ENCODE assay signal across 9 mouse cellular contexts in the genomic region with DNA sequence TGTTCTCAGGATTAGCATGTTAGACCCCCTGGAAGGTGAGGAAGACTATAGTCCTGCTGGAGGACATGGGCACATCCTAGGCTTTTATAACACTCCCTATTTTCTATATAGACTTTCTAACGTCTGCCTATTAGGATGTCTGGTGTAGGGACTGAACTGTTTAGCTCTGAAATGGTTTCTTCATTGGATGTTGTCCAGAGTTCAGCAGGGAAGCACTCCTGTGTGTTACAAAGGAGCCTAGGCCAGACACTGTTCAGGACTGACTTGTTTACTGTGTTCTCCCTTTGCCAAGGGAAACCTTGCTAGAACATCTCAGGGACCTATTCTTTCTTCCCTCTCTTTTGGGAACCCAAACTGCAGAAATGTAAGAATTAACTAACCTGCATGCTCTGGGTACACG.
A peak's percentile ranks its signal among the peaks of the same experiment; 100 is the strongest.
DNase-seq lines count a peak whose midpoint lies in the region; ATAC-seq and TF ChIP-seq lines count a peak whose summit lies in the region.
"Had no signal": no experiment of that assay in that cellular context is flagged by ENCODE, and none has a peak within 500 bp of the region (broad histone marks: within the 10 kb centered on the region; RNA-seq: fewer than 3 reads in every experiment).

No protein-coding gene starts in this region.

- ATAC-seq in neural tube, embryonic 11.5 days (ENCODE audit: insufficient read depth, low FRiP score, low TSS enrichment): no peak
- ATAC-seq in limb, embryonic 12.5 days (ENCODE audit: insufficient number of reproducible peaks, insufficient read depth, low FRiP score, low TSS enrichment, low read depth): no peak
- ATAC-seq in stomach, postnatal 0 days (ENCODE audit: low FRiP score, low TSS enrichment): no peak
- no peak for ATAC-seq in CD4-positive, CD25-positive, alpha-beta regulatory T cell, adult 4 months
- no peak for ATAC-seq in activated CD4-positive, CD25-positive, alpha-beta regulatory T cell, adult 4 months

- no peak for DNase-seq in heart, embryonic 10.5 days (ENCODE audit: low spot score)
- no peak for DNase-seq in heart, postnatal 10 days
- DNase-seq in neural tube, embryonic 11.5 days (ENCODE audit: low spot score): no peak
- DNase-seq in neural tube, embryonic 10.5 days (ENCODE audit: extremely low spot score, low spot score): no peak
- DNase-seq in stomach, postnatal 0 days (ENCODE audit: low spot score): no peak
- DNase-seq: lung, adult 2 months had no signal

- H3K9ac ChIP-seq in neural tube, embryonic 11.5 days (ENCODE audit: low read length): peak overlapping the region; percentile 70
- peak overlapping the region; percentile 24; the same call in 1 of the 2 replicates for H3K9ac ChIP-seq in limb, embryonic 12.5 days (replicated peaks)
- H3K9ac ChIP-seq in stomach, postnatal 0 days (ENCODE audit: low read length): no peak overlapping the region

- TF ChIP-seq EP300 in stomach, postnatal 0 days (optimal IDR thresholded peaks at IDR 0.05): no peak

- H3K4me1 ChIP-seq in heart, embryonic 10.5 days: peaks cover 47% of the 10 kb centered on the region
- H3K4me1 ChIP-seq in neural tube, embryonic 11.5 days (ENCODE audit: control insufficient read depth, insufficient read depth, low read length): peaks cover 24% of the 10 kb centered on the region
- H3K4me1 ChIP-seq in limb, embryonic 12.5 days (replicated peaks): peaks cover 35% of the 10 kb centered on the region
- H3K4me1 ChIP-seq in stomach, postnatal 0 days (replicated peaks; ENCODE audit: control insufficient read depth, insufficient read depth): peaks cover 6% of the 10 kb centered on the region; the same call in 1 of the 2 replicates

- H3K9me3 ChIP-seq in heart, embryonic 10.5 days: no peaks in the 10 kb centered on the region
- no peaks in the 10 kb centered on the region for H3K9me3 ChIP-seq in neural tube, embryonic 11.5 days (ENCODE audit: control insufficient read depth, low read length)
- no peaks in the 10 kb centered on the region for H3K9me3 ChIP-seq in limb, embryonic 12.5 days
- H3K9me3 ChIP-seq in stomach, postnatal 0 days (ENCODE audit: control insufficient read depth, low read length): no peaks in the 10 kb centered on the region

- peak overlapping the region; percentile 65 for H3K4me3 ChIP-seq in heart, embryonic 10.5 days
- peak overlapping the region; percentile 49 for H3K4me3 ChIP-seq in neural tube, embryonic 11.5 days (ENCODE audit: low read depth, low read length)
- peak overlapping the region; percentile 46 for H3K4me3 ChIP-seq in limb, embryonic 12.5 days (replicated peaks)
- H3K4me3 ChIP-seq in stomach, postnatal 0 days (ENCODE audit: low read depth, low read length): peak overlapping the region; percentile 40; the same call in 1 of the 2 replicates

- WGBS in heart, embryonic 10.5 days: 70% methylated on average over 2 of the region's 2 CpGs
- whole genome bisulfite sequencing in neural tube, embryonic 11.5 days: 28% methylated on average over 2 of the region's 2 CpGs
- WGBS in limb, embryonic 12.5 days: 52% methylated on average over 2 of the region's 2 CpGs
- 29% methylated on average over 2 of the region's 2 CpGs for WGBS in stomach, postnatal 0 days

- intact Hi-C loops in heart, postnatal 10 days (cut with DNase I): loop anchor here (5.0 kb wide), 1 partner anchor 43 kb away; no protein-coding TSS in a partner anchor

- no peaks in the 10 kb centered on the region for H3K36me3 ChIP-seq in heart, embryonic 10.5 days
- no peaks in the 10 kb centered on the region for H3K36me3 ChIP-seq in neural tube, embryonic 11.5 days (ENCODE audit: control insufficient read depth, insufficient read depth, low read length)
- H3K36me3 ChIP-seq in limb, embryonic 12.5 days: no peaks in the 10 kb centered on the region
- H3K36me3 ChIP-seq in stomach, postnatal 0 days (ENCODE audit: control insufficient read depth, insufficient read depth, low read length): no peaks in the 10 kb centered on the region

- peak overlapping the region; percentile 79 for H3K4me2 ChIP-seq in neural tube, embryonic 11.5 days (ENCODE audit: low read depth)
- peak overlapping the region; percentile 78 for H3K4me2 ChIP-seq in limb, embryonic 12.5 days
- peak overlapping the region; percentile 59 for H3K4me2 ChIP-seq in stomach, postnatal 0 days (replicated peaks; ENCODE audit: low read depth)

- H3K27me3 ChIP-seq in heart, embryonic 10.5 days (ENCODE audit: insufficient read depth, poor library complexity, severe bottlenecking): no peaks in the 10 kb centered on the region
- H3K27me3 ChIP-seq in neural tube, embryonic 11.5 days (ENCODE audit: control insufficient read depth, insufficient read depth, low read length): no peaks in the 10 kb centered on the region
- H3K27me3 ChIP-seq in limb, embryonic 12.5 days: no peaks in the 10 kb centered on the region
- no peaks in the 10 kb centered on the region for H3K27me3 ChIP-seq in stomach, postnatal 0 days (ENCODE audit: control insufficient read depth, insufficient read depth, low read length)

- TF ChIP-seq CTCF in stomach, postnatal 0 days (IDR thresholded peaks at IDR 0.05; ENCODE audit: low read depth): no peak

- H3K27ac ChIP-seq in heart, embryonic 10.5 days: peak overlapping the region; percentile 89; the same call in 1 of the 2 replicates
- no peak overlapping the region for H3K27ac ChIP-seq in neural tube, embryonic 11.5 days (ENCODE audit: low read depth, low read length)
- H3K27ac ChIP-seq in limb, embryonic 12.5 days: no peak overlapping the region
- no peak overlapping the region for H3K27ac ChIP-seq in stomach, postnatal 0 days (replicated peaks)
